Mouse (Mus musculus) retina, adult 2 months (tissue): ENCODE results near the gene Prg3.

ENCODE experiments used
- DNase-seq: peaks from one replicate; pipeline ENCODE4 v3.0.0-alpha.2; 2012; ENCODE audit warnings: low read depth, low spot score

The Prg3 gene

GRCm38 (mm10) chr2:84987930-84988329, at the start of gene Prg3:
TSS of gene Prg3 (plus strand) at chr2:84988215.
- DNase-seq, result no peak

DNA sequence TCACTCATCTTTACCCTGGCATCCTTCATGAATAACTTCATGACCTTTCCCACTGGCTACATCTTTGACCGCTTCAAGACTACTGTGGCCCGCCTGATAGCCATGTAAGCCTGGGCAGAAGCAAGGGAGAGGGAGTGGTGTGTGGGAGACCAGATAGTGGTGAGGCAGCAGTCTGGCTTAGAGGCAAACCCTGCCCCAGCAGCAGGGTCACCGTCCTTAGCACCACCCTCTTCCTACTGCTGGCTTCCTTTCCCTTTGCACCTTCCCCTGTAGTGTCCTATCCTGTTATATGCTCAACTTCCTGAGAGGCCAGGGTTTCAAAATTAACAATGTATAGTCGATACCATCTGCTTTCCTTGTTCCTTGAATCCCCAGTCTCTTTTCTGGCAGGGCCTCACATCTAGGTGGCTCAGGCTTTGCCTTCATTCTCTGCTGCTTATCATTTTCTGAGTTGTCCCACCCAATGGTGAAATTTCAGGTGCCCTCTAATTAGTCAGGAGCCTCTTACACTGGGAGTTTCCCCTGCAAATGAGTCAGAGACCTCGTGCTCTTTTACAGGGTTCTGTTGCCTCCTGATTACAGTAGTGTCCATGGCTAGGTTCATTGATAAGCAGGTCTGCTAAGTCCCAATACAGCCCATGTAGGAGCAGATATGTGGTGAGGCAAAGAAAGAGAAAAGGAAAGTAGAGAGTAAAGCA, 49.6 kb upstream of the Prg3 start:
- no peak for DNase-seq

DNA sequence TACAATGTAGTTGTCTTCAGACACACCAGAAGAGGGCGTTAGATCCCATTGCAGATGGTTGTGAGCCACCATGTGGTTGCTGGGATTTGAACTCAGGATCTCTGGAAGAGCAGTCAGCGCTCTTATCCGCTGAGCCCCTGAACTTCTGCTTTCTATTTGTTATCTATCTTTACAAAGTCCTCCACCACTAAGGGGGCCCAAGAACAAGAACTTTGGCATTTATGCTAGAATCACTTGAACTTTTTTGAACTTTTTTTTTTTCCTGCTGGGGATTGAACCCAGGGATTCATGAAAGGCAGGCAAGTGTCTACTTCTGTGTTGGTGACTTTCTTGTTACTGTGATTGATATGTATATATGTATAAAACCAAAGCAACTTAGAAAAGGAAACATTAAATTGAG, 48.7 kb upstream of the Prg3 start:
- no peak for DNase-seq

GRCm38 (mm10) chr2:84939711-84940110, 48.3 kb upstream of the Prg3 start:
- no peak for DNase-seq

DNA sequence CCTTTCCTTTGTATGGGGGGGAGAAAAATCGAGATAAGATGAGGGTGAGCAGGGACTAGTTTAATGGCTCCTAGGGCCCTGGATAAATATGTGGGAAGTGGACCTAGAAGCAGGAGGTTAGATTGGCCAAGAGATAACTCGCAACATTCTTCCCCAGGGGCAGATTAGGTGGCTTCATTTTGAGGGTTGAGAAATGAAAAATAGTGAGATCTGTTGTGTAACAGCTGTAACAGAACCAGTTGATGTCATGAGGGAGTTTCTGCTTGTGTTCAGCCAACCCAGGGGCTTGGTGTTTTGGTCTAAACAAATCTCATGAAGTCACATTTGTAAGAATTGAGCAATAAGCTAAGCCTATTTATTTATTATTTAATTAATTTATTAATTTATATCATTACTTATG, 46.7 kb upstream of the Prg3 start:
- no peak for DNase-seq

- DNase-seq, result no peak
These were observed 46.2 kb upstream of the Prg3 start for GRCm38 (mm10) chr2:84941795-84942194.

- no peak for DNase-seq
These were observed 40.8 kb upstream of the Prg3 start for GRCm38 (mm10) chr2:84947154-84947771.

GRCm38 (mm10) chr2:84948252-84948651, 39.8 kb upstream of the Prg3 start:
- no peak for DNase-seq

GRCm38 (mm10) chr2:84948721-84949120, 39.3 kb upstream of the Prg3 start:
- DNase-seq, result no peak

- no peak for DNase-seq
These were observed 37.0 kb upstream of the Prg3 start for GRCm38 (mm10) chr2:84951027-84951426.

DNA sequence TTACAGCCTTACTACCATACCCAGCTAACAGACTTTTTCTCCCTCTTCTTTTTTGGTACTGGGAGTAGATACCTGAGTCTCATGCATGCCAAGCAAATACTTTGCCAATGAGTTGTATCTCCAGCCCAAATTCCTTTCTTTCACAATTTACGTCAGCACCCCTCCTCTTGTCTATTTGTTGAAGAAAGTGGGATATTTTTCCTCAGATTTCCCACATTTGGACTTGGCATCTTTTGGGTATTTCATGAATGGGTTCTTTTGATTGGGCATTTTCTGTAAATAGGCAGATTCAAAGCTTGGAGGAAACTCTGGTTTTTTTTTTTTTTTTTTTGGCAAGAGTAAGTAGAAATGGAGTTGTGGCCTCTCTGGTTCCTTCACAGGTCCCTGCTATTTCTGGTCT, 35.8 kb upstream of the Prg3 start:
- DNase-seq, result no peak

DNA sequence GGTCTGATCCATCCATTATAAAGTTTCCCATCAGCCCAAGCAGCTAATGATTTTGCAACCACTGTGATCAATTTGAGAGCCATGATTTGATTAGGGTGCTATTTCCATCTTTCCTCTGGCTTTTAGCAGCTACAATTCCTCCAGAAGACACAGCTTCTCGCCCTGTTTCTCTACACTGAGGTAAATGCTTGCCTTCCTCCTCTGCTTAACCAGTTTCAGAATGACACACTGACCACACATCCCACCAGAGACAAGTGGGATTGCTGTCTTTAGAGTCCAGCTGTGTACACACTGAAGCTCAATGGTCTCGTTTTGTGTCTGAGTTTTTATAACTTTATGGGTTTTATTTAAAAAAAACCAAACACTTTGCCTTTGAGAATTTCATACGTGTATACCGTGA, 35.3 kb upstream of the Prg3 start:
- DNase-seq, result no peak

- DNase-seq, result no peak
These were observed 32.6 kb upstream of the Prg3 start for GRCm38 (mm10) chr2:84955435-84955834.

DNA sequence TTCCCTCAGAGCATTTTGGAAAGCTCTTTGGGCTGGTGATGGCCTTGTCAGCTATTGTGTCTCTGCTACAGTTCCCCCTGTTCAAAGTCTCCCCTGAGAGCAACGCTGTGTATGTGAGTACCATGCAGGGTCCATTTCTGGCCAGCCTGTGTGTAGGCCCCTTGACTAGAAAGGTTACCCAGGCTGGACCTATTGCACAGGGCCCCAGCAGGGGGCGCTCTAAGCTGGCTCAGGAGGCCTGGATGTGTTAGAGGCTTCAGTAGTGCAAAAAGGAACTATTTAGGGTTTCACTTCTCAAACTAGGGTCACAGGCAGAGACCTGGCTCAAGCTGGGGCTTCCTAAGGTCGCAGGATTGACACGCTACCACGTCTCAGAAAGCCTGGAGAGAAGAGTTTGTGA, 31.7 kb upstream of the Prg3 start:
- DNase-seq, result peak; percentile 2

DNA sequence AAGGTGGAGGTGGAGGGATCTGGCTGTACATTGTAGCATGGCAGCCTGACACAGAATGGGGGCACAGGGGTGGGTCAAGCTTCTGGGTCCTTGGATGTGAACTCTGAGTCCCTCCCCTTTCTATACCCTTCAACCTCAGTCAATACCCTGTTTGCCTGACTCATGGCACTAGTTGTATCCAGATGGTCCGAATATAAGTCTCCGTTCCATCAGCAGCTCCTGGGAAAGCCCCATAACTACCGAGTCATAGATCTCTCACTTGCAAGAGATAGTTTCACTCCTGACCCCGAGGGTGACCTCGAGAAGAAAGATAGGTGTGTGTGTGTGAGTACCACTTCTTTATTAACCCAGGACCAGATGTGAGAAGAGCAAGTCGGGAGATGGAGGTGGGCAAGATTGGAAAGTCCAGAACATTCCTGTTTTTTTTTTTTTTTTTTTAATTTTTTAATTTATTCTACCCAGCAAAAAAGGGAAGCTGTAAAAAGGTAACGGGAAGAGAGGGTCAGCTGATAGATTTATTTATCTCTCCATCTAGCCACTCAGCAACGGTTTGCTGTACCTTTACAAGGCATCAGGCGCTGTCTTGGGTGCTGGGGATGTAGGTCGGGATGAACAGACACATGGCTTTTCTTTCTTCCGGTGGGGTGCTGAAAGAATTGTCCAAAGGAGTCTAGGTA, 29.3 kb upstream of the Prg3 start:
- DNase-seq, result no peak

DNA sequence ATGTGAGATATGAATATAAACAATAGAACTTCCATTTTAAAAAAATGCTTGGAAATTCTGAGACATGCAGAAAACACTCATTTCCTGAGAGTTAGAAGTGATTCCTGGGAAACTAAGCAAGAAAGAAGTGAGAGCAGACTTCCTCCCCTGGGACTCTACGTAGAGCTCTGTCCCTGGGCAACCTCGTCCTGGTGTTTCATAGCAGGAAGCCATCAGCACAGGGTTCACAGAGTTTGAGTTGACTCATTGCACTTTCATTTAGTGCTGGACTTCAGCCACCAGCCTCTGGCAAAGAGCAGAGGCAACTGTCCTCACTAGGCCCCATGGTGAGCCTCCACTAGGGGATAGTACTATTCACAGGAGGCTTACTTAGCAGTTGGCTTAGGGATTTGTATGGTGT, 26.7 kb upstream of the Prg3 start:
- no peak for DNase-seq

DNA sequence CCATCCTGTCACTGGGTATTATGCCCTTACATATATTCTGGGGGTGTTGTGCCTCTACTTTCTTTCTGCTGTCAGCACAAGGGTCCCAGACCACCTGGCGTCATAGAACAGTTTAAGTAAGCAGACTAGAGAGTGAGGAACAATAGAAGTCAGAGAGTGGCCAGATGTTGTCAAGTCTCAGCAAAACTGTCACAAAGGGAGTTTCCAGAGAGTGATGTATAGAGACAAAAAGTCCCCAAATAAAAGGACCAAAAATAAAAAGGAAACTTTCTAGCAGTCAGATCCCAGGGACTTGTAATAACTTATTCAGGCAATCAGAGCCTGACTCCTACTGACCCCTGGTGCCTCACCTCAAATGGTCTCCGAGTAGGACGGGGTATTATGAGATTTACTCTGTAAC, 26.1 kb upstream of the Prg3 start:
- DNase-seq, result no peak

DNA sequence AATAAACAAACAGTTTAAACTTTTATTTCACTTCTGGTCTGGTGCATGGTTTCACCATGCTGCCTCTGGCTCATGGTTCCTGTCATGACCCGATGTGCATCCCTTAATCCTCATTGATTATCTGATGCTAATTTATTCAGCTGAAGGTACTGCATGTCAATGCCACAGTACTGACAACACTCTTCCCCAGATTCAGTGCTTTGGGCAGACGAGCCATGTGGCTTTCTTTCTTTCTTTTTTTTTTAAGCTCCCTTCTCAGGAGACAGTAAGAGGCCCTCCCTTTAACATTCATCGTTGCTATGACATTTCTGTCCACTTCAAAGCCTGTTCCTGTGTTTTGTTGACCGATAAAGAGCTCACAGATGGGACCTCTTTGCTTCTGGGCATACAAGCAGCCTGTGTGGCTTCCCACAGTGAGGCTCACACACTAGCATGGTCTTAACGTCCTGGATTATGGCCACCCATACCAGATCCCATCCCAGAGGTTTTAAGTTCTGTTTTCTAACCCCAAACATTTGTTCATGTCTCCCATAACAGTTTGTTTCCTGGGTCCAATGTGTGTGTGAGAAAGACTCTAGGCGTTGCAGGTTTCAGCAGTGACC, 25.0 kb upstream of the Prg3 start:
- no peak for DNase-seq

DNA sequence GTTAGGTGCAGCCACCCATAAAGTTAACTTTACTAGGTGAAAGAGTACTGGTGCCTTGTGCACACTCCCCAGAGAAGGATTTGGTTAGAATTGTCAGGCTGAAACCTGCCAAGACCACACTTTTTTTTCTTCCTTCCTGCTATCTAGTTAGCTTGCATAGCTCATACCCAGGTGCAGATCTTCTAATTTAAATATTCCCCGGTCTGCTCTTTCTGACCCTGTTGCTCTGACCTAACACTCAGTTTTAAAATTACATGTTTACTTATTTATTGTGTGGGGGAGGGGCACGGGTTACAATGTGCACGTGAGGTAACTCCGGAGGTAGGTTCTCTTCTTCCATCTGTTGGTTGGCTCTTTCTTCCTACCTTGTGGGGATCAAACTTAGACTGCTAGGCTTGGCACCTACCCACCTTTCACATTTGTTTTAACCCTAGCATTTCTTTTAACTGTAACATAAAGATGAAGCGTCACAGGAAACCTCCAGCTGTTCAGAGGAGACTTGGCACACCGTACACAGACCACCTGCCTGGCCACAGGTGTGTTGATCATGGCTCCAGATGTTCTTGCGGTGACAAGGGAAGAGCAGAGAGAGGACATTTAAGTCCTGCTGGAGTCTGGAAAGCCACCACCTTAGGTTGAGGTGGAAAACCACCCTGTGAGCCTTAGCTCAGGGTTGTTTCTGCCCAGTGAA, 23.8 kb upstream of the Prg3 start:
- no peak for DNase-seq

DNA sequence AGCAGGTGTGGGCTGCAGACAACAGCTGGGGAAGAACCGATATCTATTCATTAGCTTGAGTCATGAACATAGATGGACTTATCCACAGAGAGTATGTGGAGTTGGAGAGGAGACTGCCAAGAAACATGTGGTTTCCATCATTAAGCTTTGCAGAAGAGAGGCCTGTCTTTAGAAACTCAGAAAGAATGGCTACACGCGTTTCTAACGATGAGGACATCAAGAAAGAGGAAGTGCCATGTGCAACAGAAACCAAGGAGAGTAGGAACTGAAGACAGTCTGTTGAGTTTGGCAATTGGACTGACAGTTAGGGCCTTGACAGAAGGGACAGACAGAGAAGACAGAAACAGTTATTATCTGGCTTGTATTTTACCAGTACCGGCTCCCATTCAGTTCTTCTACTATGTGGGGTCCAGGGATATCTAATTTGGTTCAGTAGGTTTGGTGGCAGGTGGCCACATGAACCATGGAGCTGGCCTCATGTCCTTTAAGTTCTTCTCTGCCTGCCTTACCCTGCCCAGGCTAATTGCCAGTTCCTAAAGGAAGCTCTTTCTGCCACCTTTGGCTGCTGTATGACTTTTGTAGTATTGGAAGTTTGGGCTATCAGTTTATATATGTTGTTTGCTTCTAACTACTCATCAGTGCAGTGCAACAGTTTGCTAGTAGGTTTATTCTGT, 20.6 kb upstream of the Prg3 start:
- DNase-seq, result no peak

- no peak for DNase-seq
These were observed 12.4 kb upstream of the Prg3 start for GRCm38 (mm10) chr2:84975580-84975979.

DNA sequence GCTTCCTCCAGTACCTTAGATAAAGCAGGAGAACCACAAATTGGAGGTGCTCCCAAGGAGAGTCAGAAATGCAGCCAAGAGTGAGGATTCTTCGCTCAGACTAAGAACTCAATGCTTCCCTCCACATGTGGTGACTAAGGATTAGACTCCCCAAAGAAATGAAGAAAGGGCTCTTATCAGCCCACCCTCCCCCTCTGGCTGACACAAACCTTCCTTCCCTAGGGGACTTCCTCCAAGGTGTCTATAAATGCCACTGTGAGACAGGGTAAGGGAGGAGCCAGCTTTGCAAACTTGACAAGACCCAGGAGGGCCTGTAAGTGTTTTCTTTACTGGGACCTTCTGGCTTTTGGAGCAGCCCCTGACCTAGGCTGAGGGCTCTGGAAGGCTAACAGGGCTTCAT, 7.8 kb upstream of the Prg3 start, which contains the start of gene Prg2:
Gene Prg2 (plus strand): TSS at position 274 of the 400 bp plus-strand sequence.
- DNase-seq, result no peak
